Comparison of ENCODE assay signal across 17 mouse cellular contexts in the genomic region with DNA sequence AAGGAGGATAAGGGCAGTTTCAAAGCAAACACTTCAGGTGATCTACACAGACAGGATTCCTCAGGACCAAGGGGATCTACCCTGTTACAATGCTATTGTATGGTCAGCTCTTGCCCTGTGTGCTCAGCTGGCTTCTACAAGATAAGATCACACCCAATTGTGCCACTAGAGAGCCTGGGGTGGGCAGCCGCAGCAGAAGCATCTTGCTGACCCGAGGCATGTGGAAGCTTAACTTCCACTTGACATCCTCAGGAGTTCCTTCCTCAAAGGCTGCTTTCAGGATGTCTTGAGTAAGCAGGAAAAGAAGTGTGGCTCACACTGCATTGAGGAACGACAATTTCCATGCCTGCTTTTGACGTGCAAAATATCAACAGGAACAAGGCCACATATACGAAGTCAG.
A peak's percentile ranks its signal among the peaks of the same experiment; 100 is the strongest.
DNase-seq lines count a peak whose midpoint lies in the region; ATAC-seq lines count a peak whose summit lies in the region.
"Had no signal": no experiment of that assay in that cellular context is flagged by ENCODE, and none has a peak within 500 bp of the region (broad histone marks: within the 10 kb centered on the region; RNA-seq: fewer than 3 reads in every experiment).

No protein-coding gene starts in this region.

- H3K36me3 ChIP-seq in embryonic facial prominence, embryonic 10.5 days (replicated peaks), result no peaks in the 10 kb centered on the region
- H3K36me3 ChIP-seq: forebrain, embryonic 15.5 days; G1E; midbrain, embryonic 12.5 days had no signal

- peak; percentile 48 for DNase-seq in layer of hippocampus, adult 9-11 months
- no peak for DNase-seq in layer of hippocampus, postnatal 25 days (ENCODE audit: extremely low spot score in 1 of 2, low spot score in 1 of 2)
- DNase-seq in lung, postnatal 10 days, result peak; percentile 22
- DNase-seq in lung, postnatal 14 days, result no peak
- no peak for DNase-seq in embryonic facial prominence, embryonic 10.5 days (ENCODE audit: low spot score)
- DNase-seq in kidney, adult 8-10 months, result no peak
- DNase-seq in kidney, postnatal 10 days, result no peak
- DNase-seq: cerebellum, postnatal 14 days; gastrocnemius, postnatal 10 days; kidney, postnatal 14 days had no signal

- WGBS in embryonic facial prominence, embryonic 10.5 days, result 51% methylated on average over 5 of the region's 5 CpGs

- H3K4me1 ChIP-seq in embryonic facial prominence, embryonic 10.5 days, result peaks cover 11% of the 10 kb centered on the region; the same call in 1 of the 2 replicates
- H3K4me1 ChIP-seq: forebrain, embryonic 15.5 days; midbrain, embryonic 12.5 days had no signal

- H3K9me3 ChIP-seq in embryonic facial prominence, embryonic 10.5 days, result no peaks in the 10 kb centered on the region
- H3K9me3 ChIP-seq: forebrain, embryonic 15.5 days; midbrain, embryonic 12.5 days had no signal

- H3K27me3 ChIP-seq in embryonic facial prominence, embryonic 10.5 days (replicated peaks; ENCODE audit: low read depth, poor library complexity, severe bottlenecking), result no peaks in the 10 kb centered on the region
- H3K27me3 ChIP-seq: forebrain, embryonic 15.5 days; midbrain, embryonic 12.5 days had no signal

- no peak overlapping the region for H3K4me3 ChIP-seq in embryonic facial prominence, embryonic 10.5 days
- H3K4me3 ChIP-seq: forebrain, embryonic 15.5 days; midbrain, embryonic 12.5 days had no signal

- H3K27ac ChIP-seq in embryonic facial prominence, embryonic 10.5 days (replicated peaks), result 0 out of 2 replicates have a peak overlapping the region, but pooled peaks have one; percentile 16
- H3K27ac ChIP-seq: forebrain, embryonic 15.5 days; hindbrain, embryonic 14.5 days; liver, embryonic 14.5 days; midbrain, embryonic 12.5 days had no signal

- ATAC-seq in megakaryocyte, adult 5-6 weeks (ENCODE audit: poor library complexity, severe bottlenecking), result peak; percentile 52
- ATAC-seq: forebrain, embryonic 15.5 days; intestine, postnatal 0 days had no signal

Comparison
In these comparisons a context has a peak if more than half of its experiments do, and no peak if none do; other contexts are left out.
1. DNase-seq: peak in layer of hippocampus, adult 9-11 months (single experiment) and lung, postnatal 10 days (single experiment); none in layer of hippocampus, postnatal 25 days (0 of 2), lung, postnatal 14 days (single experiment), embryonic facial prominence, embryonic 10.5 days (single experiment), kidney, adult 8-10 months (0 of 2) and kidney, postnatal 10 days (single experiment).